Mouse (Mus musculus) lung, adult 10 weeks (tissue): ENCODE data around the gene Irak1bp1. TPM values are rescaled to one million over a fixed set of nuclear protein-coding genes. Genes with fewer than 3 reads are reported as not detected.

Experiments
- polyA plus RNA-seq: library from polyadenylated mRNA; stranded (reverse); fragments of 350-450 nt; fragmentation: Illumina TruSeq; extraction: RNeasy Lipid Tissue Mini Kit (QIAGEN cat#74804); gene quantifications from one replicate; pipeline ENCODE4 v1.2.3, GENCODE M21; 2014; ENCODE audit warnings: low read depth, low replicate concordance; ENCODE audit not compliant: insufficient read depth

Irak1bp1 gene
- polyA plus RNA-seq = 3.4 TPM

GRCm38 (mm10) chr9:82829007-82829689 lies at the start of gene Irak1bp1:
TSS of gene Irak1bp1 (plus strand) at chr9:82829540.

Other genes starting within 250 kb of the Irak1bp1 start
- 5.6 TPM for gene Phip, start 146.0 kb downstream of the Irak1bp1 start, polyA plus RNA-seq